Mouse (Mus musculus): ENCODE results near the gene Carnmt1. TPM values are rescaled to one million over a fixed set of nuclear protein-coding genes. Genes with fewer than 3 reads are reported as not detected.

Gene Carnmt1
- total and polyA plus RNA-seq, 2 experiments from 2014 or later, result 8.6 to 10.6 TPM

GRCm38 (mm10) chr19:18653058-18653457 lies 17.5 kb upstream of the Carnmt1 start:
- Histone ChIP-seq H3K36me3 (ENCODE audit: insufficient read depth) (no peaks in the 10 kb centered on the region), H3K27ac (ENCODE audit: low read depth, low read length) (no peak overlapping the region), H3K4me2 (ENCODE audit: low read depth) (no peak overlapping the region), H3K27me3 (ENCODE audit: insufficient read depth, low read length) (no peaks in the 10 kb centered on the region), H3K4me1 (ENCODE audit: insufficient read depth) (no peaks in the 10 kb centered on the region), H3K9me3 (ENCODE audit: low read length) (no peaks in the 10 kb centered on the region), H3K9ac (no peak overlapping the region), H3K4me3 (ENCODE audit: low read depth, low read length) (no peak overlapping the region)
- no peak for TF ChIP-seq CTCF (IDR thresholded peaks at IDR 0.05; ENCODE audit: low read depth)
- DNase-seq, result no peak
- ATAC-seq, result no peak
- 77% methylated on average over 6 of the region's 6 CpGs for WGBS

- ATAC-seq (no peak), DNase-seq (no peak)
- Histone ChIP-seq H3K4me1 (ENCODE audit: insufficient read depth) (no peaks in the 10 kb centered on the region), H3K9ac (no peak overlapping the region), H3K27me3 (ENCODE audit: insufficient read depth, low read length) (no peaks in the 10 kb centered on the region), H3K9me3 (ENCODE audit: low read length) (no peaks in the 10 kb centered on the region), H3K27ac (ENCODE audit: low read depth, low read length) (no peak overlapping the region), H3K36me3 (ENCODE audit: insufficient read depth) (no peaks in the 10 kb centered on the region), H3K4me2 (ENCODE audit: low read depth) (no peak overlapping the region), H3K4me3 (ENCODE audit: low read depth, low read length) (no peak overlapping the region)
- 94% methylated on average over 8 of the region's 8 CpGs for WGBS
- TF ChIP-seq CTCF (IDR thresholded peaks at IDR 0.05; ENCODE audit: low read depth), result no peak
Observed at GRCm38 (mm10) chr19:18654330-18654729, 16.2 kb upstream of the Carnmt1 start.

- Histone ChIP-seq H3K36me3 (ENCODE audit: insufficient read depth) (no peaks in the 10 kb centered on the region), H3K9me3 (ENCODE audit: low read length) (no peaks in the 10 kb centered on the region), H3K4me2 (ENCODE audit: low read depth) (no peak overlapping the region), H3K4me1 (ENCODE audit: insufficient read depth) (no peaks in the 10 kb centered on the region), H3K27ac (ENCODE audit: low read depth, low read length) (no peak overlapping the region), H3K4me3 (ENCODE audit: low read depth, low read length) (no peak overlapping the region), H3K9ac (no peak overlapping the region), H3K27me3 (ENCODE audit: insufficient read depth, low read length) (no peaks in the 10 kb centered on the region)
- no peak for TF ChIP-seq CTCF (IDR thresholded peaks at IDR 0.05; ENCODE audit: low read depth)
- ATAC-seq (no peak), DNase-seq (no peak)
- WGBS, result 78% methylated on average over 5 of the region's 5 CpGs
Observed at GRCm38 (mm10) chr19:18654984-18655383, 15.6 kb upstream of the Carnmt1 start.

GRCm38 (mm10) chr19:18655999-18656398 lies 14.6 kb upstream of the Carnmt1 start:
- no peaks in the 10 kb centered on the region for H3K27me3 ChIP-seq (ENCODE audit: insufficient read depth, low read length)
- no peaks in the 10 kb centered on the region for H3K9me3 ChIP-seq (ENCODE audit: low read length)
- no peak overlapping the region for H3K9ac ChIP-seq
- H3K36me3 ChIP-seq (ENCODE audit: insufficient read depth), result no peaks in the 10 kb centered on the region
- no peak overlapping the region for H3K4me2 ChIP-seq (ENCODE audit: low read depth)
- no peak overlapping the region for H3K4me3 ChIP-seq (ENCODE audit: low read depth, low read length)
- no peaks in the 10 kb centered on the region for H3K4me1 ChIP-seq (ENCODE audit: insufficient read depth)
- H3K27ac ChIP-seq (ENCODE audit: low read depth, low read length), result no peak overlapping the region
- DNase-seq (no peak), ATAC-seq (no peak)
- WGBS, result 85% methylated on average over 7 of the region's 7 CpGs
- TF ChIP-seq CTCF (IDR thresholded peaks at IDR 0.05; ENCODE audit: low read depth), result no peak

- H3K4me2 ChIP-seq (ENCODE audit: low read depth), result no peak overlapping the region
- H3K9me3 ChIP-seq (ENCODE audit: low read length), result no peaks in the 10 kb centered on the region
- no peaks in the 10 kb centered on the region for H3K36me3 ChIP-seq (ENCODE audit: insufficient read depth)
- DNase-seq, result no peak
- H3K9ac ChIP-seq, result no peak overlapping the region
- no peak for TF ChIP-seq CTCF (IDR thresholded peaks at IDR 0.05; ENCODE audit: low read depth)
- no peak overlapping the region for H3K27ac ChIP-seq (ENCODE audit: low read depth, low read length)
- no peaks in the 10 kb centered on the region for H3K4me1 ChIP-seq (ENCODE audit: insufficient read depth)
- 77% methylated on average over 4 of the region's 4 CpGs for WGBS
- H3K4me3 ChIP-seq (ENCODE audit: low read depth, low read length), result no peak overlapping the region
- no peaks in the 10 kb centered on the region for H3K27me3 ChIP-seq (ENCODE audit: insufficient read depth, low read length)
- ATAC-seq, result no peak
Observed at GRCm38 (mm10) chr19:18658473-18658872, 12.1 kb upstream of the Carnmt1 start.

- no peak overlapping the region for H3K9ac ChIP-seq
- H3K27me3 ChIP-seq (ENCODE audit: insufficient read depth, low read length), result no peaks in the 10 kb centered on the region
- WGBS, result no CpG with 5 or more reads among the region's 1 CpGs
- no peak overlapping the region for H3K27ac ChIP-seq (ENCODE audit: low read depth, low read length)
- H3K4me1 ChIP-seq (ENCODE audit: insufficient read depth), result no peaks in the 10 kb centered on the region
- H3K36me3 ChIP-seq (ENCODE audit: insufficient read depth), result no peaks in the 10 kb centered on the region
- no peak for TF ChIP-seq CTCF (IDR thresholded peaks at IDR 0.05; ENCODE audit: low read depth)
- DNase-seq, result no peak
- no peak overlapping the region for H3K4me2 ChIP-seq (ENCODE audit: low read depth)
- no peaks in the 10 kb centered on the region for H3K9me3 ChIP-seq (ENCODE audit: low read length)
- no peak for ATAC-seq
- H3K4me3 ChIP-seq (ENCODE audit: low read depth, low read length), result no peak overlapping the region
Observed at GRCm38 (mm10) chr19:18659349-18659748, 11.2 kb upstream of the Carnmt1 start.

- Histone ChIP-seq H3K36me3 (ENCODE audit: insufficient read depth) (no peaks in the 10 kb centered on the region), H3K4me3 (ENCODE audit: low read depth, low read length) (no peak overlapping the region), H3K4me1 (ENCODE audit: insufficient read depth) (no peaks in the 10 kb centered on the region), H3K9ac (no peak overlapping the region), H3K9me3 (ENCODE audit: low read length) (no peaks in the 10 kb centered on the region), H3K27me3 (ENCODE audit: insufficient read depth, low read length) (no peaks in the 10 kb centered on the region), H3K27ac (ENCODE audit: low read depth, low read length) (no peak overlapping the region), H3K4me2 (ENCODE audit: low read depth) (no peak overlapping the region)
- TF ChIP-seq CTCF (IDR thresholded peaks at IDR 0.05; ENCODE audit: low read depth), result no peak
- ATAC-seq (no peak), DNase-seq (no peak)
- 90% methylated on average over 3 of the region's 3 CpGs for WGBS
Observed at GRCm38 (mm10) chr19:18660466-18660865, 10.1 kb upstream of the Carnmt1 start.

- H3K4me1 ChIP-seq (ENCODE audit: insufficient read depth), result no peaks in the 10 kb centered on the region
- DNase-seq, result no peak
- no peak for ATAC-seq
- no peaks in the 10 kb centered on the region for H3K36me3 ChIP-seq (ENCODE audit: insufficient read depth)
- H3K27me3 ChIP-seq (ENCODE audit: insufficient read depth, low read length), result no peaks in the 10 kb centered on the region
- 43% methylated on average over 1 of the region's 1 CpGs for WGBS
- no peaks in the 10 kb centered on the region for H3K9me3 ChIP-seq (ENCODE audit: low read length)
- H3K27ac ChIP-seq (ENCODE audit: low read depth, low read length), result no peak overlapping the region
- no peak for TF ChIP-seq CTCF (IDR thresholded peaks at IDR 0.05; ENCODE audit: low read depth)
- H3K4me2 ChIP-seq (ENCODE audit: low read depth), result no peak overlapping the region
- no peak overlapping the region for H3K4me3 ChIP-seq (ENCODE audit: low read depth, low read length)
- H3K9ac ChIP-seq, result no peak overlapping the region
Observed at GRCm38 (mm10) chr19:18661683-18662082, 8.9 kb upstream of the Carnmt1 start.
